26 mouse cellular contexts compared by ENCODE assay signal in the genomic region with DNA sequence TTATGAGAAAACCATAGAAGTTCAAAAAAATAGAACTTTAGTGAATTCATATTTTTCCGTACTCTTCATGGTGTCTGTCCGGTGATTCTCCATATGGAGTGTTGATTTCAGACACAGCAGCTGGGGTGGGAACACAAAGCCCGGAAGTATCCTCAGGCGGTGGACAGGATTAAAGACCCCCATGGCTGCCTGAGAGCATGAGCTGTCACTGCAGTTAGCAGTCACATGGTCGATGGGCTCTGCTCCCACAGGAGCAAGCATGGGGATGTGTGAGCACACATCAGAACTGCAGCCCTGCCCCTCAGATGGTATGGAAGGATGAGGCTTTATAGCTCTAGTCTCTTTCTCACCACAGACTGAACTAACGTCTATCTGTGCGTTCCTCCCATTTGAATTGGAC.
DNase-seq lines count a peak whose midpoint lies in the region; ATAC-seq and TF ChIP-seq lines count a peak whose summit lies in the region.
"Had no signal": no experiment of that assay in that cellular context is flagged by ENCODE, and none has a peak within 500 bp of the region (broad histone marks: within the 10 kb centered on the region; RNA-seq: fewer than 3 reads in every experiment).

No protein-coding gene starts in this region.

- H3K9ac ChIP-seq in embryonic facial prominence, embryonic 14.5 days (ENCODE audit: low read depth, low read length) = no peak overlapping the region
- no peak overlapping the region for H3K9ac ChIP-seq in hindbrain, postnatal 0 days (replicated peaks; ENCODE audit: low read length)
- H3K9ac ChIP-seq in hindbrain, embryonic 12.5 days = no peak overlapping the region
- H3K9ac ChIP-seq in neural tube, embryonic 14.5 days (replicated peaks; ENCODE audit: low read depth, low read length) = no peak overlapping the region
- H3K9ac ChIP-seq in neural tube, embryonic 15.5 days (replicated peaks) = no peak overlapping the region
- no peak overlapping the region for H3K9ac ChIP-seq in stomach, postnatal 0 days (ENCODE audit: low read length)
- H3K9ac ChIP-seq: forebrain, embryonic 15.5 days; heart, embryonic 12.5 days; kidney, embryonic 15.5 days; liver, embryonic 12.5 days; liver, postnatal 0 days; stomach, embryonic 15.5 days had no signal

- WGBS in embryonic facial prominence, embryonic 14.5 days = 62% methylated on average over 7 of the region's 7 CpGs
- 81% methylated on average over 7 of the region's 7 CpGs for WGBS in embryonic facial prominence, embryonic 10.5 days
- WGBS in hindbrain, postnatal 0 days = 55% methylated on average over 7 of the region's 7 CpGs
- WGBS in hindbrain, embryonic 12.5 days = 79% methylated on average over 7 of the region's 7 CpGs
- WGBS in neural tube, embryonic 14.5 days = 78% methylated on average over 7 of the region's 7 CpGs
- 71% methylated on average over 7 of the region's 7 CpGs for WGBS in neural tube, embryonic 15.5 days
- 78% methylated on average over 7 of the region's 7 CpGs for WGBS in stomach, postnatal 0 days

- no peak overlapping the region for H3K4me2 ChIP-seq in embryonic facial prominence, embryonic 14.5 days (ENCODE audit: low read depth, low read length)
- H3K4me2 ChIP-seq in hindbrain, postnatal 0 days (ENCODE audit: low read depth, low read length) = no peak overlapping the region
- no peak overlapping the region for H3K4me2 ChIP-seq in hindbrain, embryonic 12.5 days (replicated peaks)
- H3K4me2 ChIP-seq in neural tube, embryonic 14.5 days (ENCODE audit: low read depth, low read length) = no peak overlapping the region
- no peak overlapping the region for H3K4me2 ChIP-seq in neural tube, embryonic 15.5 days
- no peak overlapping the region for H3K4me2 ChIP-seq in stomach, postnatal 0 days (replicated peaks; ENCODE audit: low read depth)
- H3K4me2 ChIP-seq: forebrain, embryonic 15.5 days; heart, embryonic 12.5 days; kidney, embryonic 15.5 days; stomach, embryonic 15.5 days had no signal

- H3K27me3 ChIP-seq in embryonic facial prominence, embryonic 14.5 days (replicated peaks; ENCODE audit: control insufficient read depth, insufficient read depth, low read length) = no peaks in the 10 kb centered on the region
- no peaks in the 10 kb centered on the region for H3K27me3 ChIP-seq in embryonic facial prominence, embryonic 10.5 days (replicated peaks; ENCODE audit: low read depth, poor library complexity, severe bottlenecking)
- no peaks in the 10 kb centered on the region for H3K27me3 ChIP-seq in hindbrain, postnatal 0 days (ENCODE audit: insufficient read depth, low read length)
- no peaks in the 10 kb centered on the region for H3K27me3 ChIP-seq in hindbrain, embryonic 12.5 days
- no peaks in the 10 kb centered on the region for H3K27me3 ChIP-seq in neural tube, embryonic 14.5 days (ENCODE audit: control insufficient read depth, insufficient read depth, low read length)
- H3K27me3 ChIP-seq in neural tube, embryonic 15.5 days (replicated peaks) = no peaks in the 10 kb centered on the region
- no peaks in the 10 kb centered on the region for H3K27me3 ChIP-seq in stomach, postnatal 0 days (ENCODE audit: control insufficient read depth, insufficient read depth, low read length)
- H3K27me3 ChIP-seq: forebrain, embryonic 15.5 days; heart, embryonic 12.5 days; kidney, embryonic 15.5 days; liver, embryonic 12.5 days; stomach, embryonic 15.5 days had no signal

- no peak for TF ChIP-seq CTCF in hindbrain, postnatal 0 days (IDR thresholded peaks at IDR 0.05; ENCODE audit: low read depth)
- no peak for TF ChIP-seq CTCF in stomach, postnatal 0 days (IDR thresholded peaks at IDR 0.05; ENCODE audit: low read depth)

- H3K4me1 ChIP-seq in embryonic facial prominence, embryonic 14.5 days (ENCODE audit: control insufficient read depth, insufficient read depth, low read length) = no peaks in the 10 kb centered on the region
- peaks cover 10% of the 10 kb centered on the region for H3K4me1 ChIP-seq in embryonic facial prominence, embryonic 10.5 days
- H3K4me1 ChIP-seq in hindbrain, postnatal 0 days (ENCODE audit: insufficient read depth, low read length) = no peaks in the 10 kb centered on the region
- H3K4me1 ChIP-seq in hindbrain, embryonic 12.5 days = peaks cover 5% of the 10 kb centered on the region; the same call in 1 of the 2 replicates
- H3K4me1 ChIP-seq in neural tube, embryonic 14.5 days (ENCODE audit: control insufficient read depth, insufficient read depth, low read length) = peaks cover 4% of the 10 kb centered on the region; the same call in 1 of the 2 replicates
- H3K4me1 ChIP-seq in neural tube, embryonic 15.5 days = peaks cover 5% of the 10 kb centered on the region
- H3K4me1 ChIP-seq in stomach, postnatal 0 days (replicated peaks; ENCODE audit: control insufficient read depth, insufficient read depth) = no peaks in the 10 kb centered on the region
- H3K4me1 ChIP-seq: forebrain, embryonic 15.5 days; stomach, embryonic 15.5 days had no signal

- no peak overlapping the region for H3K27ac ChIP-seq in embryonic facial prominence, embryonic 14.5 days (replicated peaks; ENCODE audit: low read depth, low read length)
- no peak overlapping the region for H3K27ac ChIP-seq in embryonic facial prominence, embryonic 10.5 days (replicated peaks)
- no peak overlapping the region for H3K27ac ChIP-seq in hindbrain, postnatal 0 days
- no peak overlapping the region for H3K27ac ChIP-seq in hindbrain, embryonic 12.5 days
- H3K27ac ChIP-seq in neural tube, embryonic 14.5 days (ENCODE audit: low read depth, low read length) = no peak overlapping the region
- H3K27ac ChIP-seq in neural tube, embryonic 15.5 days (replicated peaks) = no peak overlapping the region
- no peak overlapping the region for H3K27ac ChIP-seq in stomach, postnatal 0 days (replicated peaks)
- H3K27ac ChIP-seq: forebrain, embryonic 15.5 days; kidney, embryonic 15.5 days; left cerebral cortex, adult 2 months; macrophage; stomach, embryonic 15.5 days had no signal

- H3K4me3 ChIP-seq in embryonic facial prominence, embryonic 14.5 days (ENCODE audit: low read depth, low read length) = no peak overlapping the region
- H3K4me3 ChIP-seq in embryonic facial prominence, embryonic 10.5 days = no peak overlapping the region
- H3K4me3 ChIP-seq in hindbrain, postnatal 0 days (ENCODE audit: low read length) = no peak overlapping the region
- no peak overlapping the region for H3K4me3 ChIP-seq in hindbrain, embryonic 12.5 days
- H3K4me3 ChIP-seq in neural tube, embryonic 14.5 days (ENCODE audit: low read depth, low read length) = no peak overlapping the region
- H3K4me3 ChIP-seq in neural tube, embryonic 15.5 days (replicated peaks) = no peak overlapping the region
- H3K4me3 ChIP-seq in stomach, postnatal 0 days (ENCODE audit: low read depth, low read length) = no peak overlapping the region
- H3K4me3 ChIP-seq: forebrain, embryonic 15.5 days; heart, embryonic 12.5 days; kidney, embryonic 15.5 days; left cerebral cortex, adult 2 months; liver, embryonic 12.5 days; stomach, embryonic 15.5 days had no signal

- ATAC-seq in embryonic facial prominence, embryonic 14.5 days (ENCODE audit: low read depth) = no peak
- ATAC-seq in hindbrain, postnatal 0 days = peak; percentile 87
- no peak for ATAC-seq in hindbrain, embryonic 12.5 days (ENCODE audit: low FRiP score)
- peak; percentile 52; the same call in 1 of the 2 replicates for ATAC-seq in neural tube, embryonic 14.5 days (ENCODE audit: low read depth)
- ATAC-seq in neural tube, embryonic 15.5 days (ENCODE audit: low FRiP score) = no peak
- ATAC-seq in stomach, postnatal 0 days (ENCODE audit: low FRiP score, low TSS enrichment) = no peak
- ATAC-seq: forebrain, embryonic 15.5 days; liver, postnatal 0 days; lung, postnatal 0 days had no signal

- TF ChIP-seq EP300 in stomach, postnatal 0 days (optimal IDR thresholded peaks at IDR 0.05) = no peak

- peak; percentile 22 for DNase-seq in embryonic facial prominence, embryonic 14.5 days (ENCODE audit: low spot score)
- no peak for DNase-seq in embryonic facial prominence, embryonic 10.5 days (ENCODE audit: low spot score)
- DNase-seq in hindbrain, postnatal 0 days (ENCODE audit: low spot score) = peak; percentile 58
- no peak for DNase-seq in stomach, postnatal 0 days (ENCODE audit: low spot score)
- DNase-seq in kidney, adult 8-10 months = no peak
- DNase-seq: adrenal gland, postnatal 14 days; cerebellum, adult 18-20 months; gastrocnemius, postnatal 25 days; heart, adult 18-20 months; heart, postnatal 4 days; kidney, adult 11 months; kidney, postnatal 25 days; liver, postnatal 0 days; right cerebral cortex, postnatal 25 days; thymus, postnatal 14 days had no signal

- H3K9me3 ChIP-seq in embryonic facial prominence, embryonic 14.5 days (ENCODE audit: control insufficient read depth, low read length) = no peaks in the 10 kb centered on the region
- no peaks in the 10 kb centered on the region for H3K9me3 ChIP-seq in embryonic facial prominence, embryonic 10.5 days
- H3K9me3 ChIP-seq in hindbrain, postnatal 0 days (ENCODE audit: low read length) = no peaks in the 10 kb centered on the region
- no peaks in the 10 kb centered on the region for H3K9me3 ChIP-seq in hindbrain, embryonic 12.5 days (replicated peaks)
- no peaks in the 10 kb centered on the region for H3K9me3 ChIP-seq in neural tube, embryonic 14.5 days (ENCODE audit: control insufficient read depth, low read length)
- no peaks in the 10 kb centered on the region for H3K9me3 ChIP-seq in neural tube, embryonic 15.5 days (replicated peaks)
- H3K9me3 ChIP-seq in stomach, postnatal 0 days (ENCODE audit: control insufficient read depth, low read length) = no peaks in the 10 kb centered on the region
- H3K9me3 ChIP-seq: forebrain, embryonic 15.5 days; heart, embryonic 12.5 days; kidney, embryonic 15.5 days; liver, embryonic 12.5 days; stomach, embryonic 15.5 days had no signal

- H3K36me3 ChIP-seq in embryonic facial prominence, embryonic 14.5 days (ENCODE audit: control insufficient read depth, insufficient read depth, low read length) = no peaks in the 10 kb centered on the region
- no peaks in the 10 kb centered on the region; the same call in 1 of the 2 replicates for H3K36me3 ChIP-seq in embryonic facial prominence, embryonic 10.5 days (replicated peaks)
- no peaks in the 10 kb centered on the region for H3K36me3 ChIP-seq in hindbrain, postnatal 0 days (ENCODE audit: insufficient read depth, low read length)
- no peaks in the 10 kb centered on the region for H3K36me3 ChIP-seq in hindbrain, embryonic 12.5 days
- no peaks in the 10 kb centered on the region for H3K36me3 ChIP-seq in neural tube, embryonic 14.5 days (ENCODE audit: control insufficient read depth, insufficient read depth, low read length)
- H3K36me3 ChIP-seq in neural tube, embryonic 15.5 days = no peaks in the 10 kb centered on the region
- no peaks in the 10 kb centered on the region for H3K36me3 ChIP-seq in stomach, postnatal 0 days (ENCODE audit: control insufficient read depth, insufficient read depth, low read length)
- H3K36me3 ChIP-seq: forebrain, embryonic 15.5 days; heart, embryonic 12.5 days; kidney, embryonic 15.5 days; liver, embryonic 12.5 days; stomach, embryonic 15.5 days had no signal

Comparison
In these comparisons a context has a peak if more than half of its experiments do, and no peak if none do; other contexts are left out.
1. ATAC-seq: peak in hindbrain, postnatal 0 days (single experiment) and neural tube, embryonic 14.5 days (single experiment); none in embryonic facial prominence, embryonic 14.5 days (single experiment), hindbrain, embryonic 12.5 days (single experiment), neural tube, embryonic 15.5 days (single experiment) and stomach, postnatal 0 days (single experiment).
2. DNase-seq: peak in embryonic facial prominence, embryonic 14.5 days (single experiment) and hindbrain, postnatal 0 days (single experiment); none in embryonic facial prominence, embryonic 10.5 days (single experiment), stomach, postnatal 0 days (single experiment) and kidney, adult 8-10 months (0 of 2).